Mouse (Mus musculus) embryonic facial prominence, embryonic 11.5 days (tissue): ENCODE measurements at regions not wholly inside any gene's neighbourhood (a gene's known extent, or its start where the extent isn't known, plus 50 kb on each side); places are given as distances from the start of the nearest gene placed in this dataset.

ENCODE experiments used
- ATAC-seq: fragments of 200-750 bp; cut with Nextera tagmentation; replicated peaks from 2 replicates; pipeline ENCODE4 v1.8.0; 2017; ENCODE audit warnings: low read depth; ENCODE audit not compliant: insufficient number of reproducible peaks, low FRiP score, low TSS enrichment
- DNase-seq: peaks from one replicate; pipeline ENCODE4 v3.0.0-alpha.2; 2015; ENCODE audit warnings: low spot score
- H3K27ac ChIP-seq: fragments of 300-500 bp; sonication (generic); replicated peaks from 2 replicates; pipeline ENCODE4 v1.5.1; 2014; ENCODE audit warnings: mild to moderate bottlenecking, low read depth, low read length, control low read depth
- H3K27me3 ChIP-seq: fragments of 300-500 bp; sonication (generic); 2 replicates; pipeline ENCODE4 v1.6.1; 2014; ENCODE audit warnings: mild to moderate bottlenecking, low read length, moderate library complexity, mixed read lengths; ENCODE audit not compliant: control insufficient read depth, insufficient read depth
- H3K36me3 ChIP-seq: fragments of 300-500 bp; sonication (generic); replicated peaks from 2 replicates; pipeline ENCODE4 v1.6.1; 2014; ENCODE audit warnings: low read depth, mild to moderate bottlenecking, low read length, moderate library complexity, mixed read lengths; ENCODE audit not compliant: control insufficient read depth, insufficient read depth
- H3K4me1 ChIP-seq: fragments of 300-500 bp; sonication (generic); 2 replicates; pipeline ENCODE4 v1.6.1; 2014; ENCODE audit warnings: low read length, mixed read lengths; ENCODE audit not compliant: control insufficient read depth, insufficient read depth
- H3K4me2 ChIP-seq: fragments of 300-500 bp; sonication (generic); 2 replicates; pipeline ENCODE4 v1.6.1; 2014; ENCODE audit warnings: low read depth, mild to moderate bottlenecking, control low read depth, low read length, moderate library complexity
- H3K4me3 ChIP-seq: fragments of 300-500 bp; sonication (generic); 2 replicates; pipeline ENCODE4 v1.5.1; 2014; ENCODE audit warnings: low read depth, low read length, control low read depth
- H3K9ac ChIP-seq: fragments of 300-500 bp; sonication (generic); replicated peaks from 2 replicates; pipeline ENCODE4 v1.6.1; 2014; ENCODE audit warnings: mild to moderate bottlenecking, control low read depth, low read length
- H3K9me3 ChIP-seq: fragments of 300-500 bp; sonication (generic); replicated peaks from 2 replicates; pipeline ENCODE4 v1.6.1; 2016; ENCODE audit warnings: mild to moderate bottlenecking, low read length, inconsistent platforms, mixed read lengths; ENCODE audit not compliant: control insufficient read depth
- WGBS: fragments of 180-500 bp; shearing (Covaris S2); extraction: QIAGEN DNeasy Blood & Tissue Kit; methylation state at CpG from one replicate; pipeline ENCODE4 v1.1.7; 2014; 5-methylcytosine and 5-hydroxymethylcytosine counted together

GRCm38 (mm10) chr16:49278478-49278877, 221.2 kb downstream of the Myh15 start:
- WGBS: 2% methylated on average over 2 of the region's 2 CpGs
- Histone ChIP-seq H3K27ac (no peak overlapping the region), H3K36me3 (no peaks in the 10 kb centered on the region), H3K9me3 (no peaks in the 10 kb centered on the region), H3K4me1 (no peaks in the 10 kb centered on the region), H3K9ac (no peak overlapping the region), H3K4me2 (no peak overlapping the region), H3K4me3 (no peak overlapping the region), H3K27me3 (no peaks in the 10 kb centered on the region)
- peak; percentile 72; the same call in 1 of the 2 replicates for ATAC-seq
- peak; percentile 88 for DNase-seq

GRCm38 (mm10) chr16:49288096-49288714, 230.9 kb downstream of the Myh15 start:
- no peaks in the 10 kb centered on the region for H3K4me1 ChIP-seq
- no peak overlapping the region for H3K27ac ChIP-seq
- no peak overlapping the region for H3K4me2 ChIP-seq
- H3K9ac ChIP-seq: no peak overlapping the region
- DNase-seq (no peak), ATAC-seq (no peak)
- no peaks in the 10 kb centered on the region for H3K27me3 ChIP-seq
- no peak overlapping the region for H3K4me3 ChIP-seq
- no peaks in the 10 kb centered on the region for H3K36me3 ChIP-seq
- H3K9me3 ChIP-seq: no peaks in the 10 kb centered on the region
- WGBS: 82% methylated on average over 4 of the region's 4 CpGs

- Histone ChIP-seq H3K9me3 (no peaks in the 10 kb centered on the region), H3K27ac (no peak overlapping the region), H3K9ac (no peak overlapping the region), H3K4me2 (no peak overlapping the region), H3K36me3 (no peaks in the 10 kb centered on the region), H3K27me3 (no peaks in the 10 kb centered on the region), H3K4me3 (no peak overlapping the region), H3K4me1 (no peaks in the 10 kb centered on the region)
- peak; percentile 23 for DNase-seq
- no peak for ATAC-seq
- WGBS: 76% methylated on average over 10 of the region's 10 CpGs
Measured at GRCm38 (mm10) chr16:49289200-49290079, 232.2 kb downstream of the Myh15 start.

GRCm38 (mm10) chr16:49303612-49304307, 246.5 kb downstream of the Myh15 start:
- Histone ChIP-seq H3K27ac (no peak overlapping the region), H3K4me3 (no peak overlapping the region), H3K4me1 (no peaks in the 10 kb centered on the region), H3K27me3 (no peaks in the 10 kb centered on the region), H3K9ac (no peak overlapping the region), H3K36me3 (no peaks in the 10 kb centered on the region), H3K9me3 (no peaks in the 10 kb centered on the region), H3K4me2 (no peak overlapping the region)
- DNase-seq (no peak), ATAC-seq (no peak)
- WGBS: 82% methylated on average over 6 of the region's 6 CpGs

GRCm38 (mm10) chr16:49304354-49304753, 247.1 kb downstream of the Myh15 start:
- no peak overlapping the region for H3K4me2 ChIP-seq
- H3K4me1 ChIP-seq: no peaks in the 10 kb centered on the region
- H3K27me3 ChIP-seq: no peaks in the 10 kb centered on the region
- DNase-seq: no peak
- H3K36me3 ChIP-seq: no peaks in the 10 kb centered on the region
- no peak overlapping the region for H3K4me3 ChIP-seq
- H3K9ac ChIP-seq: no peak overlapping the region
- WGBS: 83% methylated on average over 2 of the region's 2 CpGs
- H3K9me3 ChIP-seq: no peaks in the 10 kb centered on the region
- no peak overlapping the region for H3K27ac ChIP-seq
- ATAC-seq: no peak

GRCm38 (mm10) chr16:49317061-49317460, 259.8 kb downstream of the Myh15 start:
- Histone ChIP-seq H3K36me3 (no peaks in the 10 kb centered on the region), H3K4me3 (no peak overlapping the region), H3K27me3 (no peaks in the 10 kb centered on the region), H3K27ac (no peak overlapping the region), H3K9me3 (no peaks in the 10 kb centered on the region), H3K9ac (no peak overlapping the region), H3K4me2 (no peak overlapping the region), H3K4me1 (no peaks in the 10 kb centered on the region)
- 79% methylated on average over 2 of the region's 2 CpGs for WGBS
- no peak for ATAC-seq
- no peak for DNase-seq

GRCm38 (mm10) chr16:49319047-49319678, 261.9 kb downstream of the Myh15 start:
- DNase-seq (no peak), ATAC-seq (no peak)
- no peak overlapping the region for H3K27ac ChIP-seq
- no peaks in the 10 kb centered on the region for H3K4me1 ChIP-seq
- 61% methylated on average over 4 of the region's 4 CpGs for WGBS
- no peak overlapping the region for H3K4me2 ChIP-seq
- no peaks in the 10 kb centered on the region for H3K9me3 ChIP-seq
- no peak overlapping the region for H3K9ac ChIP-seq
- no peaks in the 10 kb centered on the region for H3K36me3 ChIP-seq
- H3K4me3 ChIP-seq: no peak overlapping the region
- no peaks in the 10 kb centered on the region for H3K27me3 ChIP-seq
